Mouse (Mus musculus) myocyte (in vitro differentiated cells): Measurements from ENCODE around the gene Rbm18. TPM values are rescaled to one million over a fixed set of nuclear protein-coding genes. Genes with fewer than 3 reads are reported as not detected.

ENCODE experiments used
- H3K27me3 ChIP-seq: one replicate; pipeline ENCODE4 v1.6.1; 2011; ENCODE audit not compliant: control insufficient read depth, insufficient read depth, insufficient read length
- H3K36me3 ChIP-seq: one replicate; pipeline ENCODE4 v1.6.1; 2011; ENCODE audit not compliant: control insufficient read depth, insufficient read depth
- H3K4me2 ChIP-seq: one replicate; pipeline ENCODE4 v1.6.1; 2011; ENCODE audit warnings: low read depth, control low read depth
- H3K4me3 ChIP-seq: one replicate; pipeline ENCODE4 v1.5.1; 2011; ENCODE audit warnings: mild to moderate bottlenecking, control low read depth, moderate library complexity
- H3K79me2 ChIP-seq: one replicate; pipeline ENCODE4 v1.6.1; 2011; ENCODE audit not compliant: control insufficient read depth, insufficient read depth
- H3ac ChIP-seq: one replicate; pipeline ENCODE4 v1.6.1; 2011; ENCODE audit not compliant: control insufficient read depth, insufficient read length
- CEBPB ChIP-seq: IDR thresholded peaks from 2 replicates; pipeline ENCODE4 v1.6.1; 2011; ENCODE audit warnings: mild to moderate bottlenecking, moderate library complexity; ENCODE audit not compliant: poor library complexity, insufficient read depth, severe bottlenecking
- E2F4 ChIP-seq: IDR thresholded peaks from one replicate; pipeline ENCODE4 v1.6.1; 2011; ENCODE audit warnings: mild to moderate bottlenecking, control low read depth, moderate library complexity; ENCODE audit not compliant: insufficient read depth
- MAX ChIP-seq: IDR thresholded peaks from one replicate; pipeline ENCODE4 v1.6.1; 2011; ENCODE audit warnings: low read depth, mild to moderate bottlenecking, control low read depth
- MYOD1 ChIP-seq, 3 experiments: IDR thresholded peaks; one replicate each; pipeline ENCODE4 v1.6.1; 2011; ENCODE audit warnings: control low read depth in 2 of 3, low read depth in 2 of 3, mild to moderate bottlenecking in 2 of 3, moderate library complexity in 1 of 3; ENCODE audit not compliant: insufficient read length in 2 of 3, control insufficient read depth in 1 of 3
- MYOG ChIP-seq, 3 experiments: IDR thresholded peaks; one replicate each; pipeline ENCODE4 v1.6.1; 2011; ENCODE audit warnings: control low read depth in 2 of 3, low read depth in 2 of 3, mild to moderate bottlenecking in 2 of 3; ENCODE audit not compliant: insufficient read length in 2 of 3, control insufficient read depth in 1 of 3, insufficient read depth in 1 of 3
- POLR2A ChIP-seq: IDR thresholded peaks from one replicate; pipeline ENCODE4 v1.6.1; 2011; ENCODE audit warnings: low read depth, mild to moderate bottlenecking, control low read depth, moderate library complexity; ENCODE audit not compliant: insufficient read length
- POLR2AphosphoS2 ChIP-seq: IDR thresholded peaks from one replicate; pipeline ENCODE4 v1.6.1; 2011; ENCODE audit warnings: low read depth, control low read depth; ENCODE audit not compliant: insufficient read length
- REST ChIP-seq: IDR thresholded peaks from one replicate; pipeline ENCODE4 v1.6.1; 2011; ENCODE audit warnings: mild to moderate bottlenecking, control low read depth, moderate library complexity; ENCODE audit not compliant: insufficient read depth, insufficient read length
- SRF ChIP-seq: IDR thresholded peaks from one replicate; pipeline ENCODE4 v1.6.1; 2011; ENCODE audit warnings: low read depth; ENCODE audit not compliant: control insufficient read depth, insufficient read length
- TCF12 ChIP-seq: IDR thresholded peaks from one replicate; pipeline ENCODE4 v1.6.1; 2011; ENCODE audit warnings: mild to moderate bottlenecking, control low read depth; ENCODE audit not compliant: poor library complexity, insufficient read depth, severe bottlenecking
- TCF3 ChIP-seq: IDR thresholded peaks from one replicate; pipeline ENCODE4 v1.6.1; 2011; ENCODE audit warnings: low read depth, control low read depth; ENCODE audit not compliant: insufficient read length
- USF1 ChIP-seq: IDR thresholded peaks from one replicate; pipeline ENCODE4 v1.6.1; 2011; ENCODE audit warnings: low read depth, mild to moderate bottlenecking, control low read depth, moderate library complexity
- polyA plus RNA-seq: library from polyadenylated mRNA; unstranded; fragments of >200 nt; fragmentation: generic; extraction: Trizol; gene quantifications from one replicate; pipeline ENCODE4 v1.2.1, GENCODE M21; 2012; ENCODE audit warnings: missing spikeins

Rbm18 gene
- polyA plus RNA-seq, 1 experiment, result 30.2 TPM

GRCm38 (mm10) chr2:36093301-36093700, 43.3 kb downstream of the Rbm18 start:
- Histone ChIP-seq H3K79me2 (no peaks in the 10 kb centered on the region), H3K4me2 (no peak overlapping the region), H3K36me3 (no peaks in the 10 kb centered on the region), H3K27me3 (no peaks in the 10 kb centered on the region), H3ac (no peak overlapping the region), H3K4me3 (no peak overlapping the region)
- TF ChIP-seq CEBPB (no peak), SRF (no peak), POLR2AphosphoS2 (no peak), REST (no peak)

- Histone ChIP-seq H3K36me3 (no peaks in the 10 kb centered on the region), H3ac (no peak overlapping the region), H3K4me3 (no peak overlapping the region), H3K27me3 (no peaks in the 10 kb centered on the region), H3K79me2 (no peaks in the 10 kb centered on the region), H3K4me2 (no peak overlapping the region)
- no peak for TF ChIP-seq POLR2AphosphoS2
These were observed 43.8 kb downstream of the Rbm18 start for GRCm38 (mm10) chr2:36092748-36093147.

GRCm38 (mm10) chr2:36090853-36091741, 45.5 kb downstream of the Rbm18 start:
- Histone ChIP-seq H3K4me3 (no peak overlapping the region), H3K79me2 (no peaks in the 10 kb centered on the region), H3K36me3 (no peaks in the 10 kb centered on the region), H3ac (no peak overlapping the region), H3K4me2 (no peak overlapping the region), H3K27me3 (no peaks in the 10 kb centered on the region)
- TF ChIP-seq POLR2AphosphoS2 (no peak), MYOG (IDR thresholded peaks at IDR 0.05; ENCODE audit: control insufficient read depth in 1 of 3, insufficient read depth in 1 of 3, insufficient read length in 2 of 3, low read depth in 2 of 3) (no peak)

- Histone ChIP-seq H3K79me2 (no peaks in the 10 kb centered on the region), H3K27me3 (no peaks in the 10 kb centered on the region), H3K4me3 (no peak overlapping the region), H3ac (no peak overlapping the region), H3K4me2 (no peak overlapping the region), H3K36me3 (no peaks in the 10 kb centered on the region)
- TF ChIP-seq CEBPB (no peak), MYOD1 (IDR thresholded peaks at IDR 0.05; ENCODE audit: control insufficient read depth in 1 of 3, insufficient read length in 2 of 3, low read depth in 2 of 3) (no peak), MAX (no peak), TCF3 (no peak), USF1 (no peak)
These were observed 47.4 kb downstream of the Rbm18 start for GRCm38 (mm10) chr2:36089190-36089589.

GRCm38 (mm10) chr2:36085041-36085440, 51.5 kb downstream of the Rbm18 start:
- Histone ChIP-seq H3K36me3 (no peaks in the 10 kb centered on the region), H3K27me3 (no peaks in the 10 kb centered on the region), H3K4me3 (no peak overlapping the region), H3K79me2 (no peaks in the 10 kb centered on the region), H3ac (no peak overlapping the region), H3K4me2 (no peak overlapping the region)
- TF ChIP-seq REST (no peak), CEBPB (no peak), E2F4 (no peak), SRF (no peak), MYOD1 (IDR thresholded peaks at IDR 0.05; ENCODE audit: control insufficient read depth in 1 of 3, insufficient read length in 2 of 3, low read depth in 2 of 3) (no peak)

- H3K27me3 ChIP-seq, result no peaks in the 10 kb centered on the region
- no peaks in the 10 kb centered on the region for H3K79me2 ChIP-seq
- H3ac ChIP-seq, result no peak overlapping the region
- no peaks in the 10 kb centered on the region for H3K36me3 ChIP-seq
- TF ChIP-seq MYOG (IDR thresholded peaks at IDR 0.05; ENCODE audit: control insufficient read depth in 1 of 3, insufficient read depth in 1 of 3, insufficient read length in 2 of 3, low read depth in 2 of 3) (no peak), POLR2AphosphoS2 (no peak), TCF3 (no peak), USF1 (no peak), MAX (no peak), MYOD1 (IDR thresholded peaks at IDR 0.05; ENCODE audit: control insufficient read depth in 1 of 3, insufficient read length in 2 of 3, low read depth in 2 of 3) (no peak), SRF (no peak), TCF12 (no peak), REST (no peak), CEBPB (no peak), POLR2A (no peak), E2F4 (no peak)
- H3K4me2 ChIP-seq, result no peak overlapping the region
- no peak overlapping the region for H3K4me3 ChIP-seq
These were observed 53.6 kb downstream of the Rbm18 start for GRCm38 (mm10) chr2:36082802-36083580.
